Mouse (Mus musculus) G1E (cell line): ENCODE measurements around the gene Slc25a31. TPM values are rescaled to one million over a fixed set of nuclear protein-coding genes. Genes with fewer than 3 reads are reported as not detected.

ENCODE experiments used
- ATAC-seq: 2 replicates; pipeline ENCODE4 v1.8.0; 2016; ENCODE audit warnings: mild to moderate bottlenecking; ENCODE audit not compliant: insufficient number of reproducible peaks, poor library complexity, low FRiP score, severe bottlenecking; ENCODE audit errors: extremely low read depth
- DNase-seq: peaks from one replicate; pipeline ENCODE4 v3.0.0; 2012; ENCODE audit warnings: low spot score
- H3K27me3 ChIP-seq: 2 replicates; pipeline ENCODE4 v1.6.1; 2012; ENCODE audit warnings: mild to moderate bottlenecking, low read length, inconsistent platforms; ENCODE audit not compliant: insufficient read depth
- H3K36me3 ChIP-seq: replicated peaks from 2 replicates; pipeline ENCODE3; 2012; ENCODE audit warnings: mild to moderate bottlenecking, inconsistent platforms
- H3K4me1 ChIP-seq: 2 replicates; pipeline ENCODE4 v1.6.1; 2012; ENCODE audit warnings: low read depth, low read length, inconsistent platforms, mixed read lengths; ENCODE audit not compliant: insufficient read depth
- H3K4me3 ChIP-seq: 2 replicates; pipeline ENCODE4 v1.5.1; 2012; ENCODE audit warnings: low read depth, mild to moderate bottlenecking, inconsistent platforms, low read length, moderate library complexity, mixed read lengths
- H3K9me3 ChIP-seq: replicated peaks from 2 replicates; pipeline ENCODE4 v1.6.1; 2012; ENCODE audit warnings: inconsistent platforms
- CTCF ChIP-seq: IDR thresholded peaks from 2 replicates; pipeline ENCODE4 v1.5.1; 2012; ENCODE audit warnings: low read depth, low read length, inconsistent platforms, mixed read lengths
- GATA1 ChIP-seq: IDR thresholded peaks from 2 replicates; pipeline ENCODE4 v1.6.1; 2012; ENCODE audit warnings: borderline replicate concordance, low read length, inconsistent platforms, mixed read lengths
- GATA2 ChIP-seq: IDR thresholded peaks from 2 replicates; pipeline ENCODE4 v1.6.1; 2012; ENCODE audit warnings: low read depth, low read length, inconsistent platforms, borderline replicate concordance
- POLR2AphosphoS5 ChIP-seq: IDR thresholded peaks from 2 replicates; pipeline ENCODE4 v1.6.1; 2012; ENCODE audit warnings: low read depth, low read length, inconsistent platforms; ENCODE audit not compliant: insufficient replicate concordance
- TAL1 ChIP-seq: conservative IDR thresholded peaks from 2 replicates; pipeline ENCODE4 v1.6.1; 2012; ENCODE audit warnings: low read depth, low read length, inconsistent platforms, mixed read lengths
- polyA plus RNA-seq: library from polyadenylated mRNA; stranded (reverse); fragments of >175 nt; gene quantifications from 2 replicates; pipeline ENCODE4 v1.2.3, GENCODE M21; 2012
- total RNA-seq, 2 experiments: library from RNA; stranded (forward) in 1 of 2; stranded (reverse) in 1 of 2; fragments of 200-1000 nt in 1 of 2; fragments of >200 nt in 1 of 2; fragmentation: Nextera tagmentation in 1 of 2; gene quantifications; 2 replicates each; pipeline ENCODE4 v1.2.3; 2014 to 2017

The Slc25a31 gene
- total RNA-seq (2014; fragmentation: Nextera tagmentation) (not detected in 2 replicates), total RNA-seq (2017) (0.16 TPM in 1 of 2 replicates, not detected in the other), polyA plus RNA-seq (not detected in 2 replicates)

- no peak for ATAC-seq
- Histone ChIP-seq H3K36me3 (no peaks in the 10 kb centered on the region), H3K4me1 (no peaks in the 10 kb centered on the region; the same call in none of the 2 replicates), H3K4me3 (no peak within 1 kb of the TSS), H3K9me3 (peaks cover 8% of the 10 kb centered on the region; the same call in 1 of the 2 replicates), H3K27me3 (peaks cover 3% of the 10 kb centered on the region; the same call in 1 of the 2 replicates)
- no peak for DNase-seq
- TF ChIP-seq POLR2AphosphoS5 = no peak
Observed at GRCm38 (mm10) chr3:40708655-40709054, at the start of gene Slc25a31. Gene Slc25a31, plus strand, starts transcription at chr3:40708855.

- Histone ChIP-seq H3K4me3 (no peak overlapping the region), H3K9me3 (no peaks in the 10 kb centered on the region), H3K27me3 (no peaks in the 10 kb centered on the region), H3K36me3 (peaks cover 41% of the 10 kb centered on the region), H3K4me1 (peaks cover 2% of the 10 kb centered on the region)
- no peak for TF ChIP-seq GATA2
- TF ChIP-seq GATA1 = no peak
- TF ChIP-seq POLR2AphosphoS5 = no peak
- no peak for ATAC-seq
- DNase-seq = no peak
Observed at GRCm38 (mm10) chr3:40660231-40660630, 48.4 kb upstream of the Slc25a31 start.

GRCm38 (mm10) chr3:40666109-40666508 is 42.5 kb upstream of the Slc25a31 start:
- peaks cover 25% of the 10 kb centered on the region for H3K36me3 ChIP-seq
- ATAC-seq = no peak
- H3K27me3 ChIP-seq = no peaks in the 10 kb centered on the region
- H3K4me3 ChIP-seq = no peak overlapping the region
- H3K9me3 ChIP-seq = no peaks in the 10 kb centered on the region
- DNase-seq = no peak
- peaks cover 4% of the 10 kb centered on the region for H3K4me1 ChIP-seq
- TF ChIP-seq GATA2 (no peak), GATA1 (no peak), TAL1 (no peak), POLR2AphosphoS5 (no peak), CTCF (no peak)

GRCm38 (mm10) chr3:40666861-40667719 is 41.6 kb upstream of the Slc25a31 start:
- TF ChIP-seq CTCF = no peak
- TF ChIP-seq POLR2AphosphoS5 = no peak
- TF ChIP-seq GATA1 = no peak
- no peaks in the 10 kb centered on the region for H3K9me3 ChIP-seq
- DNase-seq (no peak), ATAC-seq (no peak)
- H3K4me3 ChIP-seq = no peak overlapping the region
- peaks cover 25% of the 10 kb centered on the region for H3K36me3 ChIP-seq
- H3K27me3 ChIP-seq = no peaks in the 10 kb centered on the region
- peaks cover 4% of the 10 kb centered on the region for H3K4me1 ChIP-seq

- ATAC-seq (peak; percentile 15; the same call in 1 of the 2 replicates), DNase-seq (no peak)
- no peaks in the 10 kb centered on the region for H3K27me3 ChIP-seq
- TF ChIP-seq TAL1 (no peak), GATA1 (no peak), POLR2AphosphoS5 (no peak), CTCF (no peak)
- H3K36me3 ChIP-seq = peaks cover 27% of the 10 kb centered on the region
- H3K9me3 ChIP-seq = no peaks in the 10 kb centered on the region
- H3K4me3 ChIP-seq = no peak overlapping the region
- peaks cover 4% of the 10 kb centered on the region for H3K4me1 ChIP-seq
Observed at GRCm38 (mm10) chr3:40668889-40669288, 39.8 kb upstream of the Slc25a31 start.

- H3K9me3 ChIP-seq = no peaks in the 10 kb centered on the region
- ATAC-seq = no peak
- H3K36me3 ChIP-seq = peaks cover 24% of the 10 kb centered on the region
- peaks cover 4% of the 10 kb centered on the region for H3K4me1 ChIP-seq
- no peaks in the 10 kb centered on the region for H3K27me3 ChIP-seq
- DNase-seq = no peak
- no peak overlapping the region for H3K4me3 ChIP-seq
- TF ChIP-seq TAL1 (no peak), GATA1 (no peak), GATA2 (no peak), POLR2AphosphoS5 (no peak), CTCF (no peak)
Observed at GRCm38 (mm10) chr3:40669395-40669794, 39.3 kb upstream of the Slc25a31 start.
